Mouse (Mus musculus) heart, embryonic 13.5 days (tissue): ENCODE results near the gene Rdh16f2. TPM values are rescaled to one million over a fixed set of nuclear protein-coding genes. Genes with fewer than 3 reads are reported as not detected.
"Not testable (repeated sequence)": the region's sequence is repeated elsewhere in the genome, so short reads cannot be mapped to it uniquely, and the experiment has no call there.

Experiments
- ATAC-seq: fragments of 200-750 bp; cut with Nextera tagmentation; 2 replicates; pipeline ENCODE4 v1.8.0; 2017; ENCODE audit warnings: moderate TSS enrichment; ENCODE audit not compliant: insufficient number of reproducible peaks, low FRiP score, low TSS enrichment; ENCODE audit errors: extremely low read depth
- H3K27ac ChIP-seq: fragments of 300-500 bp; sonication (generic); replicated peaks from 2 replicates; pipeline ENCODE4 v1.5.1; 2015; ENCODE audit warnings: moderate library complexity, mild to moderate bottlenecking, inconsistent platforms
- H3K27me3 ChIP-seq: fragments of 300-500 bp; sonication (generic); replicated peaks from 2 replicates; pipeline ENCODE4 v1.6.1; 2015; ENCODE audit warnings: mild to moderate bottlenecking, inconsistent platforms
- H3K36me3 ChIP-seq: fragments of 300-500 bp; sonication (generic); 2 replicates; pipeline ENCODE4 v1.6.1; 2015; ENCODE audit warnings: mild to moderate bottlenecking, inconsistent platforms
- H3K4me1 ChIP-seq: fragments of 300-500 bp; sonication (generic); 2 replicates; pipeline ENCODE4 v1.6.1; 2015; ENCODE audit warnings: inconsistent platforms
- H3K4me2 ChIP-seq: fragments of 300-500 bp; sonication (generic); 2 replicates; pipeline ENCODE4 v1.6.1; 2015; ENCODE audit warnings: inconsistent platforms, mild to moderate bottlenecking, moderate library complexity
- H3K4me3 ChIP-seq: fragments of 300-500 bp; sonication (generic); 2 replicates; pipeline ENCODE4 v1.5.1; 2015; ENCODE audit warnings: moderate library complexity, mild to moderate bottlenecking, inconsistent platforms
- H3K9ac ChIP-seq: fragments of 300-500 bp; sonication (generic); 2 replicates; pipeline ENCODE4 v1.6.1; 2015; ENCODE audit warnings: inconsistent platforms, mild to moderate bottlenecking, moderate library complexity
- H3K9me3 ChIP-seq: fragments of 300-500 bp; sonication (generic); 2 replicates; pipeline ENCODE4 v1.6.1; 2016; ENCODE audit warnings: inconsistent platforms
- WGBS: fragments of 180-500 bp; shearing (Covaris S2); methylation state at CpG from one replicate; pipeline ENCODE4 v1.1.7; 2015; ENCODE audit warnings: mixed read lengths; 5-methylcytosine and 5-hydroxymethylcytosine counted together
- polyA plus RNA-seq: library from polyadenylated mRNA; unstranded; fragments of >200 nt; fragmentation: Nextera tagmentation; extraction: Ambion mirVana; gene quantifications from 2 replicates; pipeline ENCODE4 v1.2.1, GENCODE M21; 2015

The Rdh16f2 gene
- polyA plus RNA-seq, 1 experiment from 2014 or later = not detected

GRCm38 (mm10) chr10:127893163-127894022, 27.1 kb downstream of the Rdh16f2 start:
- not testable (repeated sequence) for H3K4me3 ChIP-seq, H3K9ac ChIP-seq, H3K27me3 ChIP-seq, H3K9me3 ChIP-seq, H3K36me3 ChIP-seq, H3K4me2 ChIP-seq, ATAC-seq, H3K4me1 ChIP-seq
- WGBS = 50% methylated on average over 5 of the region's 5 CpGs
- 0 out of 2 replicates have a peak overlapping the region, but pooled peaks have one; percentile 20 for H3K27ac ChIP-seq

GRCm38 (mm10) chr10:127896705-127897104, 30.4 kb downstream of the Rdh16f2 start:
- H3K36me3 ChIP-seq = no peaks in the 10 kb centered on the region
- no peak overlapping the region for H3K27ac ChIP-seq
- H3K4me3 ChIP-seq = no peak overlapping the region
- no peak overlapping the region for H3K9ac ChIP-seq
- no peak for ATAC-seq
- peaks cover 3% of the 10 kb centered on the region; the same call in 1 of the 2 replicates for H3K4me1 ChIP-seq
- H3K27me3 ChIP-seq = no peaks in the 10 kb centered on the region; the same call in 1 of the 2 replicates
- H3K4me2 ChIP-seq = no peak overlapping the region
- no peaks in the 10 kb centered on the region for H3K9me3 ChIP-seq
- WGBS = 50% methylated on average over 5 of the region's 5 CpGs

GRCm38 (mm10) chr10:127897506-127897905, 31.2 kb downstream of the Rdh16f2 start:
- Histone ChIP-seq H3K4me2 (no peak overlapping the region), H3K9ac (no peak overlapping the region), H3K4me1 (peaks cover 3% of the 10 kb centered on the region; the same call in 1 of the 2 replicates), H3K4me3 (no peak overlapping the region), H3K9me3 (no peaks in the 10 kb centered on the region), H3K27ac (no peak overlapping the region), H3K27me3 (no peaks in the 10 kb centered on the region; the same call in 1 of the 2 replicates), H3K36me3 (no peaks in the 10 kb centered on the region)
- WGBS = 74% methylated on average over 3 of the region's 3 CpGs
- ATAC-seq = no peak

GRCm38 (mm10) chr10:127898218-127898617, 31.9 kb downstream of the Rdh16f2 start, which contains the start of gene Sdr9c7:
Gene Sdr9c7 (plus strand): TSS chr10:127898518.
- ATAC-seq = no peak
- no peak within 1 kb of the TSS for H3K9ac ChIP-seq
- H3K4me3 ChIP-seq = no peak within 1 kb of the TSS
- H3K4me1 ChIP-seq = peaks cover 3% of the 10 kb centered on the region; the same call in 1 of the 2 replicates
- H3K36me3 ChIP-seq = no peaks in the 10 kb centered on the region
- 75% methylated on average over 2 of the region's 2 CpGs for WGBS
- no peaks in the 10 kb centered on the region; the same call in 1 of the 2 replicates for H3K27me3 ChIP-seq
- no peaks in the 10 kb centered on the region for H3K9me3 ChIP-seq
- no peak within 1 kb of the TSS for H3K27ac ChIP-seq
- H3K4me2 ChIP-seq = no peak within 1 kb of the TSS

- no peaks in the 10 kb centered on the region for H3K9me3 ChIP-seq
- no peak overlapping the region for H3K4me2 ChIP-seq
- H3K4me1 ChIP-seq = peaks cover 1% of the 10 kb centered on the region
- no peak overlapping the region for H3K9ac ChIP-seq
- H3K27ac ChIP-seq = no peak overlapping the region
- WGBS = 62% methylated on average over 5 of the region's 5 CpGs
- ATAC-seq = no peak
- no peaks in the 10 kb centered on the region; the same call in 1 of the 2 replicates for H3K27me3 ChIP-seq
- H3K36me3 ChIP-seq = no peaks in the 10 kb centered on the region
- no peak overlapping the region for H3K4me3 ChIP-seq
Observed at GRCm38 (mm10) chr10:127899783-127900182, 33.5 kb downstream of the Rdh16f2 start.

- Histone ChIP-seq H3K4me3 (no peak overlapping the region), H3K27ac (no peak overlapping the region), H3K9me3 (no peaks in the 10 kb centered on the region), H3K4me1 (peaks cover 7% of the 10 kb centered on the region), H3K27me3 (no peaks in the 10 kb centered on the region; the same call in 1 of the 2 replicates), H3K9ac (no peak overlapping the region), H3K36me3 (no peaks in the 10 kb centered on the region), H3K4me2 (no peak overlapping the region)
- no peak for ATAC-seq
- 66% methylated on average over 4 of the region's 4 CpGs for WGBS
Observed at GRCm38 (mm10) chr10:127901751-127902150, 35.5 kb downstream of the Rdh16f2 start.

GRCm38 (mm10) chr10:127903116-127903515, 36.8 kb downstream of the Rdh16f2 start:
- ATAC-seq = no peak
- 50% methylated on average over 1 of the region's 1 CpGs for WGBS

GRCm38 (mm10) chr10:127904718-127905446, 38.6 kb downstream of the Rdh16f2 start:
- H3K36me3 ChIP-seq = no peaks in the 10 kb centered on the region
- 46% methylated on average over 7 of the region's 7 CpGs for whole genome bisulfite sequencing
- H3K9ac ChIP-seq = no peak overlapping the region
- no peaks in the 10 kb centered on the region for H3K9me3 ChIP-seq
- no peak overlapping the region for H3K4me2 ChIP-seq
- H3K4me1 ChIP-seq = peaks cover 7% of the 10 kb centered on the region
- no peak overlapping the region for H3K4me3 ChIP-seq
- H3K27ac ChIP-seq = no peak overlapping the region
- no peak for ATAC-seq
- no peaks in the 10 kb centered on the region; the same call in 1 of the 2 replicates for H3K27me3 ChIP-seq

More at GRCm38 (mm10) chr10:127903116-127903515, 36.8 kb downstream of the Rdh16f2 start:
- H3K4me2 ChIP-seq = no peak overlapping the region
- H3K4me1 ChIP-seq = peaks cover 7% of the 10 kb centered on the region
- H3K27ac ChIP-seq = no peak overlapping the region
- H3K9me3 ChIP-seq = no peaks in the 10 kb centered on the region
- no peak overlapping the region for H3K4me3 ChIP-seq
- no peak overlapping the region for H3K9ac ChIP-seq
- no peaks in the 10 kb centered on the region for H3K36me3 ChIP-seq
- H3K27me3 ChIP-seq = no peaks in the 10 kb centered on the region; the same call in 1 of the 2 replicates

- Histone ChIP-seq H3K36me3 (no peaks in the 10 kb centered on the region), H3K4me1 (peaks cover 7% of the 10 kb centered on the region), H3K4me2 (no peak overlapping the region), H3K9me3 (no peaks in the 10 kb centered on the region), H3K27ac (no peak overlapping the region), H3K27me3 (no peaks in the 10 kb centered on the region; the same call in 1 of the 2 replicates), H3K4me3 (no peak overlapping the region), H3K9ac (no peak overlapping the region)
- 80% methylated on average over 2 of the region's 2 CpGs for WGBS
- no peak for ATAC-seq
Observed at GRCm38 (mm10) chr10:127906138-127906537, 39.9 kb downstream of the Rdh16f2 start.

GRCm38 (mm10) chr10:127907386-127907951, 41.2 kb downstream of the Rdh16f2 start:
- no peak overlapping the region for H3K4me3 ChIP-seq
- no peaks in the 10 kb centered on the region for H3K27me3 ChIP-seq
- H3K27ac ChIP-seq = no peak overlapping the region
- H3K9ac ChIP-seq = no peak overlapping the region
- peaks cover 7% of the 10 kb centered on the region for H3K4me1 ChIP-seq
- H3K4me2 ChIP-seq = no peak overlapping the region
- no peak for ATAC-seq
- H3K9me3 ChIP-seq = no peaks in the 10 kb centered on the region
- no peaks in the 10 kb centered on the region for H3K36me3 ChIP-seq

- no peak overlapping the region for H3K27ac ChIP-seq
- H3K9ac ChIP-seq = no peak overlapping the region
- no peaks in the 10 kb centered on the region for H3K4me1 ChIP-seq
- no peaks in the 10 kb centered on the region for H3K9me3 ChIP-seq
- H3K27me3 ChIP-seq = no peaks in the 10 kb centered on the region
- H3K4me2 ChIP-seq = no peak overlapping the region
- ATAC-seq = no peak
- no peaks in the 10 kb centered on the region for H3K36me3 ChIP-seq
- H3K4me3 ChIP-seq = no peak overlapping the region
- 78% methylated on average over 1 of the region's 1 CpGs for WGBS
Observed at GRCm38 (mm10) chr10:127915578-127915977, 49.3 kb downstream of the Rdh16f2 start.
